Mouse (Mus musculus): ENCODE measurements around the gene Pla2g10.

- TF ChIP-seq MAX (IDR thresholded peaks at IDR 0.05; ENCODE audit: low read depth) (no peak), POLR2A (IDR thresholded peaks at IDR 0.05; ENCODE audit: insufficient read length, low read depth) (no peak), SRF (IDR thresholded peaks at IDR 0.05; ENCODE audit: control insufficient read depth, insufficient read length, low read depth) (no peak), MYOG (IDR thresholded peaks at IDR 0.05; ENCODE audit: control insufficient read depth in 1 of 3, insufficient read depth in 1 of 3, insufficient read length in 2 of 3, low read depth in 2 of 3) (no peak), USF1 (IDR thresholded peaks at IDR 0.05; ENCODE audit: low read depth) (no peak), POLR2AphosphoS2 (IDR thresholded peaks at IDR 0.05; ENCODE audit: insufficient read length, low read depth) (no peak), E2F4 (IDR thresholded peaks at IDR 0.05; ENCODE audit: insufficient read depth) (no peak), TCF3 (IDR thresholded peaks at IDR 0.05; ENCODE audit: insufficient read length, low read depth) (no peak), MYOD1 (IDR thresholded peaks at IDR 0.05; ENCODE audit: control insufficient read depth in 1 of 3, insufficient read length in 2 of 3, low read depth in 2 of 3) (no peak), REST (IDR thresholded peaks at IDR 0.05; ENCODE audit: insufficient read depth, insufficient read length) (no peak)
Measured at GRCm38 (mm10) chr16:13722937-13723336, 7.8 kb downstream of the Pla2g10 start.

All from myocyte (in vitro differentiated cells).